Mouse (Mus musculus): ENCODE results near the gene Acot7. TPM values are rescaled to one million over a fixed set of nuclear protein-coding genes. Genes with fewer than 3 reads are reported as not detected.

The Acot7 gene
- polyA plus RNA-seq, 1 experiment from 2014 or later = 66.5 TPM

GRCm38 (mm10) chr4:152184353-152185035 lies 6.6 kb downstream of the Acot7 start:
- no peak for ATAC-seq (ENCODE audit: low read depth)
- Histone ChIP-seq H3K4me3 (ENCODE audit: low read length) (no peak overlapping the region), H3K27me3 (ENCODE audit: control insufficient read depth, insufficient read depth, low read depth, low read length) (0 out of 2 replicates have a peak, but pooled peaks cover under 1% of the 10 kb centered on the region), H3K9me3 (ENCODE audit: control insufficient read depth, low read length) (no peaks in the 10 kb centered on the region), H3K4me1 (replicated peaks; ENCODE audit: control insufficient read depth, insufficient read depth, low read length) (peaks cover 25% of the 10 kb centered on the region), H3K27ac (ENCODE audit: low read length) (no peak overlapping the region), H3K4me2 (ENCODE audit: low read depth, low read length) (no peak overlapping the region), H3K9ac (ENCODE audit: low read length) (no peak overlapping the region), H3K36me3 (ENCODE audit: control insufficient read depth, insufficient read depth, low read length) (no peaks in the 10 kb centered on the region)
- whole genome bisulfite sequencing = 49% methylated on average over 7 of the region's 7 CpGs

GRCm38 (mm10) chr4:152185137-152185509 lies 7.2 kb downstream of the Acot7 start:
- WGBS = 8% methylated on average over 3 of the region's 3 CpGs
- Histone ChIP-seq H3K27me3 (ENCODE audit: control insufficient read depth, insufficient read depth, low read depth, low read length) (no peaks in the 10 kb centered on the region), H3K36me3 (ENCODE audit: control insufficient read depth, insufficient read depth, low read length) (no peaks in the 10 kb centered on the region), H3K4me2 (ENCODE audit: low read depth, low read length) (peak overlapping the region; percentile 55), H3K4me1 (replicated peaks; ENCODE audit: control insufficient read depth, insufficient read depth, low read length) (peaks cover 28% of the 10 kb centered on the region), H3K27ac (ENCODE audit: low read length) (peak overlapping the region; percentile 91), H3K9ac (ENCODE audit: low read length) (peak overlapping the region; percentile 63), H3K4me3 (ENCODE audit: low read length) (peak overlapping the region; percentile 36), H3K9me3 (ENCODE audit: control insufficient read depth, low read length) (no peaks in the 10 kb centered on the region)
- ATAC-seq (ENCODE audit: low read depth) = peak; percentile 76

GRCm38 (mm10) chr4:152185510-152186204 lies 7.7 kb downstream of the Acot7 start:
- Histone ChIP-seq H3K9ac (ENCODE audit: low read length) (peak overlapping the region; percentile 63), H3K4me1 (replicated peaks; ENCODE audit: control insufficient read depth, insufficient read depth, low read length) (peaks cover 32% of the 10 kb centered on the region)

GRCm38 (mm10) chr4:152186205-152187082 lies 8.5 kb downstream of the Acot7 start:
- WGBS = 26% methylated on average over 14 of the region's 14 CpGs
- Histone ChIP-seq H3K4me2 (ENCODE audit: low read depth, low read length) (peak overlapping the region; percentile 55), H3K27me3 (ENCODE audit: control insufficient read depth, insufficient read depth, low read depth, low read length) (no peaks in the 10 kb centered on the region), H3K9me3 (ENCODE audit: control insufficient read depth, low read length) (no peaks in the 10 kb centered on the region), H3K36me3 (ENCODE audit: control insufficient read depth, insufficient read depth, low read length) (no peaks in the 10 kb centered on the region), H3K9ac (ENCODE audit: low read length) (peak overlapping the region; percentile 63), H3K4me3 (ENCODE audit: low read length) (peak overlapping the region; percentile 36), H3K4me1 (replicated peaks; ENCODE audit: control insufficient read depth, insufficient read depth, low read length) (peaks cover 36% of the 10 kb centered on the region), H3K27ac (ENCODE audit: low read length) (peak overlapping the region; percentile 91)
- 0 out of 2 replicates have a peak, but pooled peaks have one; percentile 8 for ATAC-seq (ENCODE audit: low read depth)

More at GRCm38 (mm10) chr4:152185510-152186204, 7.7 kb downstream of the Acot7 start:
- H3K4me2 ChIP-seq (ENCODE audit: low read depth, low read length) = peak overlapping the region; percentile 55
- WGBS = 3% methylated on average over 19 of the region's 19 CpGs
- H3K36me3 ChIP-seq (ENCODE audit: control insufficient read depth, insufficient read depth, low read length) = no peaks in the 10 kb centered on the region
- peak overlapping the region; percentile 91 for H3K27ac ChIP-seq (ENCODE audit: low read length)
- H3K9me3 ChIP-seq (ENCODE audit: control insufficient read depth, low read length) = no peaks in the 10 kb centered on the region
- peak overlapping the region; percentile 36 for H3K4me3 ChIP-seq (ENCODE audit: low read length)
- H3K27me3 ChIP-seq (ENCODE audit: control insufficient read depth, insufficient read depth, low read depth, low read length) = no peaks in the 10 kb centered on the region
- ATAC-seq (ENCODE audit: low read depth) = peak; percentile 79

- 72% methylated on average over 9 of the region's 9 CpGs for WGBS
- H3K9me3 ChIP-seq (ENCODE audit: control insufficient read depth, low read length) = no peaks in the 10 kb centered on the region
- no peak for ATAC-seq (ENCODE audit: low read depth)
- no peak overlapping the region; the same call in 1 of the 2 replicates for H3K4me2 ChIP-seq (ENCODE audit: low read depth, low read length)
- H3K27ac ChIP-seq (ENCODE audit: low read length) = peak overlapping the region; percentile 91; the same call in 1 of the 2 replicates
- no peak overlapping the region for H3K4me3 ChIP-seq (ENCODE audit: low read length)
- peaks cover 36% of the 10 kb centered on the region for H3K4me1 ChIP-seq (replicated peaks; ENCODE audit: control insufficient read depth, insufficient read depth, low read length)
- H3K36me3 ChIP-seq (ENCODE audit: control insufficient read depth, insufficient read depth, low read length) = no peaks in the 10 kb centered on the region
- no peak overlapping the region for H3K9ac ChIP-seq (ENCODE audit: low read length)
- no peaks in the 10 kb centered on the region for H3K27me3 ChIP-seq (ENCODE audit: control insufficient read depth, insufficient read depth, low read depth, low read length)
Measured at GRCm38 (mm10) chr4:152187142-152187541, 9.2 kb downstream of the Acot7 start.

GRCm38 (mm10) chr4:152188651-152189050 lies 10.7 kb downstream of the Acot7 start:
- 92% methylated on average over 2 of the region's 2 CpGs for WGBS

GRCm38 (mm10) chr4:152189071-152189470 lies 11.1 kb downstream of the Acot7 start:
- 86% methylated on average over 6 of the region's 6 CpGs for WGBS
- Histone ChIP-seq H3K9ac (ENCODE audit: low read length) (no peak overlapping the region), H3K9me3 (ENCODE audit: control insufficient read depth, low read length) (no peaks in the 10 kb centered on the region), H3K4me3 (ENCODE audit: low read length) (no peak overlapping the region), H3K4me1 (replicated peaks; ENCODE audit: control insufficient read depth, insufficient read depth, low read length) (peaks cover 41% of the 10 kb centered on the region), H3K27me3 (ENCODE audit: control insufficient read depth, insufficient read depth, low read depth, low read length) (no peaks in the 10 kb centered on the region), H3K27ac (ENCODE audit: low read length) (no peak overlapping the region), H3K36me3 (ENCODE audit: control insufficient read depth, insufficient read depth, low read length) (no peaks in the 10 kb centered on the region), H3K4me2 (ENCODE audit: low read depth, low read length) (no peak overlapping the region)
- no peak for ATAC-seq (ENCODE audit: low read depth)

More at GRCm38 (mm10) chr4:152188651-152189050, 10.7 kb downstream of the Acot7 start:
- Histone ChIP-seq H3K9me3 (ENCODE audit: control insufficient read depth, low read length) (no peaks in the 10 kb centered on the region), H3K9ac (ENCODE audit: low read length) (no peak overlapping the region), H3K4me2 (ENCODE audit: low read depth, low read length) (no peak overlapping the region), H3K36me3 (ENCODE audit: control insufficient read depth, insufficient read depth, low read length) (no peaks in the 10 kb centered on the region), H3K4me1 (replicated peaks; ENCODE audit: control insufficient read depth, insufficient read depth, low read length) (peaks cover 41% of the 10 kb centered on the region), H3K27me3 (ENCODE audit: control insufficient read depth, insufficient read depth, low read depth, low read length) (no peaks in the 10 kb centered on the region), H3K4me3 (ENCODE audit: low read length) (no peak overlapping the region), H3K27ac (ENCODE audit: low read length) (no peak overlapping the region)
- no peak for ATAC-seq (ENCODE audit: low read depth)

GRCm38 (mm10) chr4:152189691-152190090 lies 11.8 kb downstream of the Acot7 start:
- Histone ChIP-seq H3K27ac (ENCODE audit: low read length) (no peak overlapping the region), H3K9me3 (ENCODE audit: control insufficient read depth, low read length) (no peaks in the 10 kb centered on the region), H3K4me1 (replicated peaks; ENCODE audit: control insufficient read depth, insufficient read depth, low read length) (peaks cover 41% of the 10 kb centered on the region), H3K4me2 (ENCODE audit: low read depth, low read length) (no peak overlapping the region), H3K36me3 (ENCODE audit: control insufficient read depth, insufficient read depth, low read length) (no peaks in the 10 kb centered on the region), H3K9ac (ENCODE audit: low read length) (no peak overlapping the region), H3K27me3 (ENCODE audit: control insufficient read depth, insufficient read depth, low read depth, low read length) (no peaks in the 10 kb centered on the region), H3K4me3 (ENCODE audit: low read length) (no peak overlapping the region)
- ATAC-seq (ENCODE audit: low read depth) = no peak
- 72% methylated on average over 4 of the region's 4 CpGs for WGBS
